Mouse (Mus musculus) kidney, embryonic 16.5 days (tissue): ENCODE measurements around the gene Lhx4. TPM values are rescaled to one million over a fixed set of nuclear protein-coding genes. Genes with fewer than 3 reads are reported as not detected.

Source experiments
- ATAC-seq: fragments of 200-750 bp; cut with Nextera tagmentation; 2 replicates; pipeline ENCODE4 v1.8.0; 2017; ENCODE audit warnings: moderate TSS enrichment; ENCODE audit not compliant: low FRiP score, low TSS enrichment
- H3K27ac ChIP-seq: fragments of 300-500 bp; sonication (generic); 2 replicates; pipeline ENCODE4 v1.5.1; 2014; ENCODE audit warnings: low read length
- H3K27me3 ChIP-seq: fragments of 300-500 bp; sonication (generic); 2 replicates; pipeline ENCODE4 v1.6.1; 2014; ENCODE audit warnings: low read length, control low read depth, mixed read lengths; ENCODE audit not compliant: insufficient read depth
- H3K36me3 ChIP-seq: fragments of 300-500 bp; sonication (generic); 2 replicates; pipeline ENCODE4 v1.6.1; 2014; ENCODE audit warnings: low read length, control low read depth, mixed read lengths; ENCODE audit not compliant: insufficient read depth
- H3K4me1 ChIP-seq: fragments of 300-500 bp; sonication (generic); 2 replicates; pipeline ENCODE4 v1.6.1; 2014; ENCODE audit warnings: low read length, control low read depth, mixed read lengths; ENCODE audit not compliant: insufficient read depth
- H3K4me2 ChIP-seq: fragments of 300-500 bp; sonication (generic); replicated peaks from 2 replicates; pipeline ENCODE4 v1.6.1; 2014; ENCODE audit warnings: low read depth, low read length
- H3K4me3 ChIP-seq: fragments of 300-500 bp; sonication (generic); 2 replicates; pipeline ENCODE4 v1.5.1; 2014; ENCODE audit warnings: mild to moderate bottlenecking, low read length
- H3K9ac ChIP-seq: fragments of 300-500 bp; sonication (generic); replicated peaks from 2 replicates; pipeline ENCODE4 v1.6.1; 2014; ENCODE audit warnings: low read length
- H3K9me3 ChIP-seq: fragments of 300-500 bp; sonication (generic); 2 replicates; pipeline ENCODE4 v1.6.1; 2016; ENCODE audit warnings: low read length, control low read depth
- WGBS: fragments of 180-500 bp; shearing (Covaris S2); extraction: QIAGEN DNeasy Blood & Tissue Kit; methylation state at CpG from one replicate; pipeline ENCODE4 v1.1.7; 2014; 5-methylcytosine and 5-hydroxymethylcytosine counted together
- polyA plus RNA-seq: library from polyadenylated mRNA; unstranded; fragments of >200 nt; fragmentation: Nextera tagmentation; extraction: Ambion mirVana; gene quantifications from 2 replicates; pipeline ENCODE4 v1.2.1, GENCODE M21; 2015

Lhx4 gene
- polyA plus RNA-seq, 1 experiment from 2014 or later, result not detected

DNA sequence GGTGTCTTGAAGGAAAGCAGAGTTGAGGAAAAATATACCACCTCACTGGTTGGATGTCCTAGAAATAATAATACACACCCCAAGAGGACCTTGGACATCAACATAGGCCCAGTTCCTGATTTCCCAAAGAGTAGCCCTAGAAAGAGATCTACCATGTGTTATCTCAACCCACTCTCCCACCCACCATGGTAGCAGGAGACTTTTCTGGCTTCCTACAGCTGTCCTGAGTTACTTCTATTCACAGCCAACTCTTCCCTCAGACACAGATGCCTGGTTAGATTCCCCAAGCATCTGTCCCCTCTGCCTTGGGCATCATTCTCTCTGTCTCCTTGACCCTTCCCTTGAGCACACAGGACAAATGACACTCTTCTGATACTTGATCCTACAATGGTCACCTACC lies 36.1 kb downstream of the Lhx4 start:
- Histone ChIP-seq H3K27ac (no peak overlapping the region), H3K4me3 (no peak overlapping the region), H3K27me3 (0 out of 2 replicates have a peak, but pooled peaks cover 3% of the 10 kb centered on the region), H3K4me1 (no peaks in the 10 kb centered on the region), H3K9ac (no peak overlapping the region), H3K36me3 (no peaks in the 10 kb centered on the region), H3K9me3 (no peaks in the 10 kb centered on the region), H3K4me2 (no peak overlapping the region)
- ATAC-seq, result no peak

DNA sequence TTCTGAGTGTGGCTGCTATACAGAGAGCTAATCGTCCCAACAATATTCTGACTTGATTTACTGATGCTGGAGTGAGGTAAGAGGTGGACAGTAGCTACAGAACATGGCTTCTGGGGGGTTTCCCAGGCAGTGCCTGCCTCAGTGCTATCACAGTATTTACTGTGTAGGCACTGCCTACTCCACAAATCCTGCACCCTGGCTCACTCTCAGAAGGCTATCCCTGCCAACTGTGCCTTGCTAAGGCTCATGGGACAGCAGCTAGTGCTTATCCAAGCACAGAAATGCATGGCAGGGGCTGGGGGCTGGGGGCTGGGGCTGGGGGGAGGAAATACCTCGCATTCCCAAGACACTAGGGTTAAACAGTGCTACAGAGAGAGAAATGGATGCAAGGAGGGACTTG lies 38.2 kb downstream of the Lhx4 start:
- no peaks in the 10 kb centered on the region for H3K4me1 ChIP-seq
- WGBS, result 58% methylated on average over 2 of the region's 2 CpGs
- H3K36me3 ChIP-seq, result no peaks in the 10 kb centered on the region
- H3K4me2 ChIP-seq, result no peak overlapping the region
- 0 out of 2 replicates have a peak, but pooled peaks cover 3% of the 10 kb centered on the region for H3K27me3 ChIP-seq
- ATAC-seq, result no peak
- no peak overlapping the region for H3K27ac ChIP-seq
- H3K9ac ChIP-seq, result no peak overlapping the region
- no peaks in the 10 kb centered on the region for H3K9me3 ChIP-seq
- no peak overlapping the region for H3K4me3 ChIP-seq

DNA sequence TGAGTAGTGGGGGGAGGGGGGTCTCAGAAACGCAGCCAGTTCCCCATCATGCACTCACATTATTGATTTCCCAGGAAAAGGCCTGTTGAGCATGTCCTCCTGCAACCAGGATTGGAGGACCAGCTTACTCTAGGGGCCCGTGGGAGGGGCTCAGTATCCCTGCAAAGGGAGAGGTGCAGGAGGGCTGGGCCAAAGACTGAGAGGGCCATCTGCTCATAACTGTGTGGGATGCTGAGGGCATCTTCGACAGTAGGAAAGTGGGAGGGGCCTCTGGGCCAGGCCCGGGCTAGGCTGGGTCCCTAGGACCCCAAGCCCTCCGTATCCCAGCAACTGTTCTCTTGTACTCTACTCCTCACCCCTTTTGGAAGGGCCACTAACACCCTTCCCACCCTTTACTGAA lies 47.3 kb downstream of the Lhx4 start:
- Histone ChIP-seq H3K4me2 (no peak overlapping the region), H3K36me3 (no peaks in the 10 kb centered on the region), H3K9me3 (no peaks in the 10 kb centered on the region), H3K4me3 (no peak overlapping the region), H3K27me3 (no peaks in the 10 kb centered on the region), H3K27ac (no peak overlapping the region), H3K9ac (no peak overlapping the region), H3K4me1 (no peaks in the 10 kb centered on the region; the same call in 1 of the 2 replicates)
- WGBS, result 51% methylated on average over 5 of the region's 5 CpGs
- ATAC-seq, result peak; percentile 27; the same call in 1 of the 2 replicates

DNA sequence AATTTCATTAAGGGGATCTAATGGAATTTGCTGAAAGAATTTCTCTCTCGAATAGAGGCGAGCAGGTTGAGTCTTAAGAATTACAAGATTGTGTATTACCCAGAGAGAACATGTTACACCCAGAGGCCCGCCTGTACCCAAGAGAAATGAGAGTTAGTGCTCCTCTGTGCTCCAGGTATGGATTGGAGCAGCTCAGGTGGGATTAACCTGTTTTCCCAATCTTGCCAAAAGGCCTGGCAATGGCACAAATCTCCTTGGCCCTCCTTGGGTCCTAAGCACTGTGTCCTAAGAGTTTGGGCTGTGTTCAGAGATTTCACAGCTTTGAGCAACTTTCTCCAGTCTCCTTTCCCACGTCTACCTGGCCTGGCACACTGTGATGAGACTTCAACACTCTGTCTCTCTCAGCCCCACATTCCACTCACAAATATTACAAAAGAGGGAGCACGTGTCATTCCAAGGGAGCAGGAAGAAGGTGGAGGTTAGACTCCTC lies 48.2 kb downstream of the Lhx4 start:
- no peak for ATAC-seq
- Histone ChIP-seq H3K27ac (no peak overlapping the region), H3K27me3 (no peaks in the 10 kb centered on the region), H3K4me2 (no peak overlapping the region), H3K4me1 (peaks cover 4% of the 10 kb centered on the region; the same call in 1 of the 2 replicates), H3K9ac (no peak overlapping the region), H3K36me3 (no peaks in the 10 kb centered on the region), H3K9me3 (no peaks in the 10 kb centered on the region), H3K4me3 (no peak overlapping the region)
- WGBS, result 84% methylated on average over 5 of the region's 5 CpGs

DNA sequence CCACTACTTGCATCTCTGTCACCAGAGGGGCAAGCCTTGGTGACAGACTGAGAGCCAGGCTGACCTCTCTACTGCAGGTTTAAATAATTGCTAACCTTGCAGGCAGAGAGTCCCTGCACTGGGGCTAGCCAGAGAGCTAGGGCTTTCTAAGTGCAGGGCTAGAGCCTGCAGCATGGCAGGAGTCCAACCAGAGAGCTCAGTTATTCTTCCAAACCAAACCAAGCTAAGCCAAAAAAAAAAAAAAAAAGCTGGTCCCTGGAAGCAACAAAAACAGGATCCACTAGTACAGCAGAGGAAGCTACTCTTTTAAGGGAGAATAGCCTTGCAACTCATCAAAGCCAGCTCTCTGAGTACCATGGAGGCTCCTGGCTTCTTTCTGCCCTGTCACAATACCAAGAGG lies 50.6 kb downstream of the Lhx4 start:
- Histone ChIP-seq H3K27ac (no peak overlapping the region), H3K4me3 (no peak overlapping the region)
- no peak for ATAC-seq

DNA sequence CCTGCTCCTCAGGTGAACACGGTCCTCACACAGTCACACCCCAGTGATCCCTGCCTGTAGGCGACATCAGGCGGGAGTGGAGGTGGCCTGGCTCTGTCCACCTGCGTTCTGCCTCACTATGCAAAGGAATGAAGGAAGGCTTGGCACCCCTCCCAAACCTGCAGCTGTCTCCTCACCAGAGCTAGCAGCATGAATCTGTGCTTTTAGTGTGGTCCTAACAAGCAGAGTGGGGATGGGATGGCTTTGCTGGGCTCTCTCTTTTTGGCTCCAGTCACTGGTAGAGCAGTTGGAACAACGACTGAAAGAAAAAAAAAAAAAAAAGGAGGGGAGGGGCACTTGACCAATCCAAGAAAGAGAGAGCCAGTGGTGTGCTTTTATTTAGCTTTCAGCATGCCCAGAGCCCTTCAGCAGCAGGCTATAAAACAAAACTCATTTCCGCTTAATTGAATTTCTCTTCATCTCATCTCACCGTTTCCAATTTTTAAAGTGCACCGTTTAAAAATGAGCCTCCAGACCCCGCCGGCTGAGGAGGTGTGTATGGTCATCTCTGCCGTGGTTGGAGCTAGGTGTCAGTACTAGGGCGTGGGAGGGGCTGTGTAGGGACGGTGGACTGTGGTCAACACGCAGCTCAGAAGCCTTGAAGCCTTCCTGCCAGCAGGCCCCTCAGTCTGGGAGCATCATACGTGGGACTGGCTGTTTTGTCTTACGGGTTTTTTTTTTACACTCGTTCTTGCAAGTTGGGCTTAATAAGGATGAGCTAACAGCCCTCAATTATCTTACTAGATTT lies 52.9 kb downstream of the Lhx4 start:
- ATAC-seq, result peak; percentile 59
- H3K36me3 ChIP-seq, result no peaks in the 10 kb centered on the region
- 33% methylated on average over 17 of the region's 17 CpGs for WGBS
- no peaks in the 10 kb centered on the region for H3K27me3 ChIP-seq
- H3K27ac ChIP-seq, result no peak overlapping the region
- H3K4me3 ChIP-seq, result no peak overlapping the region
- no peak overlapping the region for H3K9ac ChIP-seq
- H3K4me1 ChIP-seq, result peaks cover 6% of the 10 kb centered on the region; the same call in 1 of the 2 replicates
- H3K4me2 ChIP-seq, result 0 out of 2 replicates have a peak overlapping the region, but pooled peaks have one; percentile 16
- H3K9me3 ChIP-seq, result no peaks in the 10 kb centered on the region

More for the DNA sequence above, 50.6 kb downstream of the Lhx4 start:
- Histone ChIP-seq H3K9me3 (no peaks in the 10 kb centered on the region), H3K36me3 (no peaks in the 10 kb centered on the region), H3K4me2 (no peak overlapping the region), H3K4me1 (peaks cover 6% of the 10 kb centered on the region; the same call in 1 of the 2 replicates), H3K27me3 (no peaks in the 10 kb centered on the region), H3K9ac (no peak overlapping the region)

DNA sequence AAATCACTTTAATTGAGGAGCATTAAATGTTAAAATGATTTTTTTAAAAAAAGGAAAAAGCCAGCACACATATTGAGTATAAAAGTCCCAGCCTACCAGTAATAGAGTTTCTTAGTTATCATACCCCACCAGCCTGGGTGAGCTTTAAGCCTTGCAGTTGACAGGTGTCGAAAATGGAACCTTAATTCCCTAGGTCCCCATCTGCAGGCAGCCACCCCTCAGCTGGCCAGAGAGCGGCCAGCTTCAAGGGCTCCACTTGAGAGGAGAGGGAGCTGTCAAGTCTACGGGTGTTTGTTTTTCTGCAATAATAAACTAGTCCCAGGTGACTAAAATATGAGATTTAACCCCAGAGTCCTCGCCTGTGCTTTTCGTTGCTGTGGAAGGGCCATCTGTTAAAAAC lies 58.0 kb downstream of the Lhx4 start:
- WGBS, result 46% methylated on average over 5 of the region's 5 CpGs
- Histone ChIP-seq H3K9ac (no peak overlapping the region), H3K36me3 (no peaks in the 10 kb centered on the region), H3K27ac (no peak overlapping the region), H3K4me2 (no peak overlapping the region), H3K9me3 (no peaks in the 10 kb centered on the region), H3K4me1 (peaks cover 7% of the 10 kb centered on the region; the same call in 1 of the 2 replicates), H3K4me3 (no peak overlapping the region), H3K27me3 (no peaks in the 10 kb centered on the region)
- no peak for ATAC-seq

DNA sequence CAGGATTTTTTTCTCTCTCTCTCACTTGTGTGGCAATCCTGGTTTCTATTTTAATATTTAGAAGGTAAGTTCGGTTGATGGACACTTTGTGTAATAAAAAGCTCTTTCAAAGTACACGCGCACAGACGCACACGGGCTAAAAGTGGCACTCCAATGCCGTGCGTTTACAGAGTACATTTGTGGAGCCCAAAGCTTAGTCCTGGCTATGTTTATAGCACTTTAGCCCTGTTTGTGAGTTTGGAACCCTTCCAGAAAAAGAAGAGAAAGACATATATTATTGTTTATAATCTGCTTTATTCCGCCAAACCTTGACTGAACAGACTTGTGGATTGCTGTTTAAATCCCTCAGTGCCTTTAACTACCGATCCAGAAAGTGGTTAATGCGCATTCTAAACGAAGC lies 58.5 kb downstream of the Lhx4 start:
- peaks cover 3% of the 10 kb centered on the region; the same call in 1 of the 2 replicates for H3K4me1 ChIP-seq
- H3K27me3 ChIP-seq, result no peaks in the 10 kb centered on the region
- H3K36me3 ChIP-seq, result no peaks in the 10 kb centered on the region
- no peaks in the 10 kb centered on the region for H3K9me3 ChIP-seq
- no peak overlapping the region for H3K4me2 ChIP-seq
- H3K4me3 ChIP-seq, result no peak overlapping the region
- WGBS, result 58% methylated on average over 11 of the region's 11 CpGs
- no peak overlapping the region for H3K9ac ChIP-seq
- H3K27ac ChIP-seq, result no peak overlapping the region
- no peak for ATAC-seq

DNA sequence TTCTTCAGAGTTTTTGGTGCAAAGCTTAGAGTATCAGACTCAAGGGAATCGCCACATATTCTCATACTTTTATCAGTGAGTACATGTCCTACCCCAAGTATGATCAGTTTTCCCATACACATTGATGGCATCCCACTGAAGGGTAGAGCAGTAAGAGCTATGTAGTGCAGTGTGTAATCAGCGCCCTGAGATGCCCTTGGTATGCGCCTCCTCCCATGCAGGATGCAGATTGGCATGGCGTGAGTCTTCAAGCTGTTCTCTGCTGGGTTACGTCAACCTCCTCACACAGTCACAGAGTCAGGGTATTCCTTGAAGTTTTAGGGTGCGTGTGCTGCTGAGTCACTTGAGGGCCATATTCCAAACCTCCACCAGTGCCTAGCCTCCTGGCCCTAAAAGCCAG lies 59.3 kb downstream of the Lhx4 start:
- 95% methylated on average over 6 of the region's 6 CpGs for WGBS
- ATAC-seq, result no peak
- 0 out of 2 replicates have a peak, but pooled peaks cover 3% of the 10 kb centered on the region for H3K4me1 ChIP-seq
- H3K27ac ChIP-seq, result no peak overlapping the region
- H3K4me3 ChIP-seq, result no peak overlapping the region
- no peak overlapping the region for H3K4me2 ChIP-seq
- H3K36me3 ChIP-seq, result no peaks in the 10 kb centered on the region
- H3K9me3 ChIP-seq, result no peaks in the 10 kb centered on the region
- no peak overlapping the region for H3K9ac ChIP-seq
- no peaks in the 10 kb centered on the region for H3K27me3 ChIP-seq

DNA sequence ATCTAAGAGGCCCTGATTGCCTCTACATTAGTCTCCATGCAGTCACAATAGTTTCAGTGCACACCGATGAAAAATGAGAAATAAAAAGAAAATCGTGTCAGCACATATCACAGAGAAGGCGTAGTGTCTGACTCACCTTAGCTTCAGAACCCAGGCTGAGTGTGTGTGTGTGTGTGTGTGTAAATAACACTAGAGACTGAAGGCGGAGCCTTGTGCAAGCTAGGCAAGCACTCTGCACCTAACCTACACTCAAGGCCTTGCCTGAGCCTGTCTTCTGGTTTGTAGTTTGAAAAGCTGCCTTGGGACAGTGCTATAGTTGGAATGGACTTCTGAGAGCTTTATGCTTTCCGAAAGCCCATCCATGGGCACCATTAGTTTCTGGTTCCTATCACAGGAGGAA lies 61.9 kb downstream of the Lhx4 start:
- no peak for ATAC-seq
- H3K4me1 ChIP-seq, result 0 out of 2 replicates have a peak, but pooled peaks cover 3% of the 10 kb centered on the region
- WGBS, result 93% methylated on average over 5 of the region's 5 CpGs

More for the DNA sequence above, 61.9 kb downstream of the Lhx4 start:
- Histone ChIP-seq H3K27ac (no peak overlapping the region), H3K9ac (no peak overlapping the region), H3K4me3 (no peak overlapping the region), H3K36me3 (no peaks in the 10 kb centered on the region), H3K9me3 (no peaks in the 10 kb centered on the region), H3K4me2 (no peak overlapping the region), H3K27me3 (no peaks in the 10 kb centered on the region)
